Comparison of ENCODE assay signal across 8 mouse cellular contexts in the genomic region with DNA sequence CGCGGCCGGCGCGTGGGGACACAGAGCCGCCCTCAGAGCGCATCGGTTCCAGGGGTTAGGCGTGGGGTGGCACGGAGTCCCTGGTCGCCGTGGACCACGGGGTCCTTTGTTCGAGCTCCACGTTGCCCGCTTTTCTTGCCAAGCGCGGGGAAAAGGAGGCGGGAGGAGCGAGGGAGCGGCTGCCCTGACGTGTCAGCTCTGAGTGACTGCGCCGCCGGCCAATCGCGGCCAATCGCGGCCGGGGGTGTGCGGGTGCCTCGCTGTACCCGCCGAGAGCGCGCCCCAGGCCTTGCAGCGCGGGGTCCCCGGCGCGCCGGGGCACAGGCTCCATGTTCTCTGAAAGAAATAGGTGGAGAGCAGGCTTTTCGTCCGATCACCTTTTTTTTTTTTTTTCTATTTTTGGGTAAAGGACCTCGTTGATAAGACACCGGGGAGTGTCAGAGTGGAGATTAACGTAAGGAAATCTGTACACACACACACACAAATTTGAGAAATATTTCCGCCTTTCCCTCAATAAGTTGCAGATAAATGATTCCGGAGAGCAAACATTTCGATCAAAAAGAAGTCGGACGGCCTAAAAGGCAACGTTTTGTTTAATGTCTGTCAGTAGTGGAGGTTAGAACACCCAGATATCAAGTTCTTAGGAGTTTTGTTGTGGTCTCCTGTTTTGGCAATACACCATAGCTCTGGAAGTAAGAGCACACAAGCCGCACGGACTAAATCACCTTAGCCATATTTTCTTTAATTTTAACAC. TPM values are rescaled to one million over a fixed set of nuclear protein-coding genes. Genes with fewer than 3 reads are reported as not detected.
DNase-seq lines count a peak whose midpoint lies in the region; ATAC-seq lines count a peak whose summit lies in the region.

No protein-coding gene starts in this region.

- H3K9ac ChIP-seq in hindbrain, embryonic 13.5 days = peak overlapping the region; percentile 93

- H3K4me2 ChIP-seq in hindbrain, embryonic 13.5 days = peak overlapping the region; percentile 67

- H3K4me3 ChIP-seq in hindbrain, embryonic 13.5 days = peak overlapping the region; percentile 88

- peak; percentile 85 for ATAC-seq in hindbrain, embryonic 13.5 days (ENCODE audit: low FRiP score)

- under 1% methylated on average over 54 of the region's 55 CpGs for WGBS in hindbrain, embryonic 13.5 days

- H3K4me1 ChIP-seq in hindbrain, embryonic 13.5 days (replicated peaks) = peaks cover 44% of the 10 kb centered on the region

- H3K27ac ChIP-seq in hindbrain, embryonic 13.5 days = peak overlapping the region; percentile 96

- no peaks in the 10 kb centered on the region for H3K27me3 ChIP-seq in hindbrain, embryonic 13.5 days

- H3K36me3 ChIP-seq in hindbrain, embryonic 13.5 days = peaks cover 3% of the 10 kb centered on the region

- peak; percentile 91 for DNase-seq in R1 (ENCODE audit: low read depth, low spot score)
- DNase-seq in cerebellum, postnatal 14 days = peak; percentile 98
- DNase-seq in frontal cortex, postnatal 14 days (ENCODE audit: low spot score in 2 of 2) = peak; percentile 89 to 95
- peak; percentile 98 for DNase-seq in layer of hippocampus, postnatal 25 days (ENCODE audit: extremely low spot score in 1 of 2, low spot score in 1 of 2)
- DNase-seq in lung, postnatal 14 days = peak; percentile 98
- DNase-seq in ovary, postnatal 36 days (ENCODE audit: low spot score) = peak; percentile 93
- peak; percentile 97 for DNase-seq in thymus, postnatal 14 days

- H3K9me3 ChIP-seq in hindbrain, embryonic 13.5 days = no peaks in the 10 kb centered on the region

RNA-seq across cellular contexts. Expression of a gene that starts 1.0 kb away (rescaled TPM):
- 276 and 277 TPM in 2 replicates for polyA plus RNA-seq in hindbrain, embryonic 13.5 days (2015; fragmentation: Nextera tagmentation; extraction: Ambion mirVana)
- 10 to 100 TPM; 86.8 to 99.2 TPM for total RNA-seq in layer of hippocampus, postnatal 25 days (2021)

Comparison
In these comparisons a context has a peak if more than half of its experiments do, and no peak if none do; other contexts are left out.
1. Peak in every context shown above with its lines: DNase-seq, ATAC-seq, H3K4me3 ChIP-seq and H3K27ac ChIP-seq.